Mouse (Mus musculus): ENCODE measurements at regions not wholly inside any gene's neighbourhood (a gene's known extent, or its start where the extent isn't known, plus 50 kb on each side); places are given as distances from the start of the nearest gene placed in this dataset.

GRCm38 (mm10) chr7:65772845-65773244 is 81.9 kb downstream of the Tm2d3 start:
- intact Hi-C loops (cut with DNase I) = no loop called here
- DNase-seq (ENCODE audit: low spot score in 2 of 2) = no peak

- intact Hi-C loops (cut with DNase I) = no loop called here
These were observed 83.0 kb downstream of the Tm2d3 start for GRCm38 (mm10) chr7:65773948-65774347.

DNA sequence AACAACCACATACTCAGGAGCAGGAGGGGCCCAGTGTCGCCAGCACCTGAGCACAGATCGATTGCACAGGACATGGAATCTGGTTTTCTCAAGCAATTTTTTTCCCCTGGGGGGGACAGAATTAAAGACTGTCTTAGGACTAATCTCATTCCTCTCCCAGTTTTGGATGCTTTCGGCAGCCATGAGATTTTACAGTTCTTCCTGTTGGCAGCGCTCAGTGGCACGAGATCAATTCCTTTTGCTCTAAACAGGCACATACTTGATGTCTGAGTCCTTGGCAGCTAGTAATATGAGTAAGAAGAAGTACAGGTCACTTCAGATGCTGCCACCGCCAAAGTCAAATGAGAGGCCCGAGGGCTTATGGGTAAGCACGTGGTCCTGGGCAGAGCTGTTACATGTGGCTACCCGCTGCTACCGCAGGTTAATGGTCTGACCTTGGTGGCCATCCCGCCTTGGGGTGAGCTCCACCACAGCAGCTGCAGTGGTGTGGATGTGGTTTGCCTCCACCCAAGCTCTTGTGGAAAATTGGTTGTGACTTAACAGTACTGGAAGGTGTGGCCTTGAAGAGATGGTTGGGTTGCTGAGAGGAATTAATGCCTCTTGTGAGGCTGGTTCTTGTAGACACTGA is 83.5 kb downstream of the Tm2d3 start:
- intact Hi-C loops (cut with DNase I) = no loop called here
- DNase-seq (ENCODE audit: low spot score in 2 of 2) = no peak

More at GRCm38 (mm10) chr7:65773948-65774347, 83.0 kb downstream of the Tm2d3 start:
- no peak for DNase-seq (ENCODE audit: low spot score in 2 of 2)

DNA sequence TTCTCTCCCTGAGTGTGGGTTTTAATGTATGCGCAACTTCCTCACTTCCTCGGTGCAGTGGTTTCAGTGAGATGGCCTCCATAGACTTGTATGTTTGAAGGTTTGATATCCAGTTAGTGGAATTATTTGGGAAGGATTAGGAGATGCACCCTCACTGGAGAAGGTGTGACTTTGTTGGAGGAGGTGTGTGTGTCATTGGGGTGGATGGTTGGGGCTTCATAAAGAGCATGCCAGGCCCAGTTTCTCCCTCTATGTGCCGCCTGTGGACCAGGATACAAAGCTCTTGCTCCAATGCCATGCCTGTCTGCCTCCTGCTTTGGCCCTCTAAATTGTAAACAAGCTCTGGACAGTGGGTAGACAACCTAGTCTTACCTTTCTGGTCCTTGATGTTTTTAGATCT is 84.0 kb downstream of the Tm2d3 start:
- intact Hi-C loops (cut with DNase I) = no loop called here
- DNase-seq (ENCODE audit: low spot score in 2 of 2) = no peak

DNA sequence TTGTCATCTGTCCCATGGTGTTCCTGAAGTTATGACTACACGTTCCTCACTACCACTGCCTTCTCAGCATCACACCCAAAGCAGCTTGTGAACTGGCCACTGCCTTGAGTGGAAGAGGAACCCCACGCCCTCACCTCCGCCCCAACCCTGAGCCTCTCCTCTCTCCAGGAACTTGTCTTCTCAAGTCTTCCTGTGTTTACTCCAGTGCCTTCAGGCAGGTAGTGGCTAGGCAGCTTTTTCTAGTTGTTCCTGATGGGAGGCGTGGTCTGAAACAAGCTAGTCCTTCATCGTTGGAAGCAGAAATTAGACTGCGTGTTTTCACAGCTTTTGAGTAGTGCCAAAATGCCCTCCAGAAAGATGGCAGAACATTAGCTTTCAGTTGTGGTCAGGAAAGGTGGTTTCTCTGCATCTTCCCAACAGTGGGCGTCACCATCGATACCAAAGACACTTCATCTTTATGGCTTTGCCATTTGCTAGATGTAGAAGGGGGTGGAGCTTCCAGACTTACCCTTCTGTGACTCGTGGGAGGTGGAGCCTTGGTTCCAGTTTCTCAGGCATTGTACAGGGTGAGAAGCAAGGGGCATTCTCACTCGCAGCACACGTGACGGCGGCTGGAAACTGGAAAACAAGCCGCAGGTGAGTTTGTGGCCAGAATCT is 81.7 kb upstream of the Pcsk6 start:
- intact Hi-C loops (cut with DNase I) = no loop called here
- DNase-seq (ENCODE audit: low spot score in 2 of 2) = no peak

- DNase-seq (ENCODE audit: low spot score in 2 of 2) = no peak
- intact Hi-C loops (cut with DNase I) = no loop called here
These were observed 80.8 kb upstream of the Pcsk6 start for GRCm38 (mm10) chr7:65780578-65781370.

- intact Hi-C loops (cut with DNase I) = no loop called here
- DNase-seq (ENCODE audit: low spot score in 2 of 2) = peak in 1 of 2 experiments; percentile 9
These were observed 79.5 kb upstream of the Pcsk6 start for GRCm38 (mm10) chr7:65782024-65782423.

DNA sequence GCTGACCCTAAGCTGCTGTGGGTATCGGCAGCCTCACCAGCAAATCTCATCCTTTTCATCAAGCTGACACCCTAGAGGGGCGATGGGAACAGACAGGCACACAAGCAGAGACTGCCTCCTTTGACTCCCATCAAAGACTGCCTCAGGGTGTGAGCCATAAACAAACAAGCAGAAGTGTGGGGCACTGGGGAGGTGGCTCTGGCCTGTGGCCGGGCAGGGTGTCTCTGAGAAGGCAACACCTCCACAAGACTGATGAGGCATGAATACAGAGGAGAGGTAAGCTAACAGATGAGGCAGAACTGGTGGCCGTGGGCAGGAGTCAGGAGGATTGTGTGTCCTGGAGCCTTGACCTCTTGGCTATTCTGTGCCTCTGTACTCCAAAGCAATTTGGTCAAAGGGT is 77.8 kb upstream of the Pcsk6 start:
- intact Hi-C loops (cut with DNase I) = no loop called here
- no peak for DNase-seq (ENCODE audit: low spot score in 2 of 2)

DNA sequence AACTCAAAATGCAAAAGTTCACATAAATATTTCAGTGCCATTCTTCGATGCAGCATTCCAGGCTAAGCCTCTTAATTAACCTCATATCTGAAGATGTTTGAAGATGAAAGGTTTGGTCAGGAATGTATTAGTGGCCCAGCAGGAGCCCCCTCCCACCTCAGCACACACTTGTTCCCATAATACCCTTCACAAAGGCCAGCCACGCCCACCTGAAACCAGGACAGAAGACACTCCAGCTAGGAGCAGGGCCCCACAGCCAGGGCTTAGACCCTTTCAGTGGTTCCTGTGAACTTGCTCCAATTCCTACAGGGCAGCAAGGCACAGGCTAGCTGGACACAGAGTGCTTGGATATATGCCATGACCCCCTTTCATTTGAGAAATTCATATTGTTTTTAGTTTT is 74.6 kb upstream of the Pcsk6 start:
- intact Hi-C loops (cut with DNase I) = no loop called here
- DNase-seq (ENCODE audit: low spot score in 2 of 2) = no peak

DNA sequence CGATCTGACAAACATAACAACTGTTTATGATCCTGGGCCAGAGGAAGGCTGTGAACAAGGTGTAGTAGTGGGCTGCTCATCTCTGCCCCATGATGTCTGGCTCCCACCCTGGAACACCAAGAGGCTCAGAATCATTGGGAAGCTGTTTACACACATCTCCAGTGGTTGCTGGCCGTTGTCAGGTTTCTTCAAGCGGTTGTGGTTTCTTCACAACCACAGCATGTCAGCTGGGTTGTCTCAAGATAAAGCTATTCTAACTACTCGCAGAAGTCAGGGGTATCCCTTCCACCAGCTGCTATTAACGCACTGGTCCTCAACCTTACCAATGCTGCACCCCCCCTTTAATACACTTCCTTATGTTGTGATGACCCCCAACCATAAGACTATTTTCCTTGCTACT is 73.7 kb upstream of the Pcsk6 start:
- no peak for DNase-seq (ENCODE audit: low spot score in 2 of 2)
- intact Hi-C loops (cut with DNase I) = no loop called here

- intact Hi-C loops (cut with DNase I) = no loop called here
- no peak for DNase-seq (ENCODE audit: low spot score in 2 of 2)
These were observed 71.3 kb upstream of the Pcsk6 start for GRCm38 (mm10) chr7:65790264-65790663.

- DNase-seq (ENCODE audit: low spot score in 2 of 2) = no peak
- intact Hi-C loops (cut with DNase I) = no loop called here
These were observed 69.2 kb upstream of the Pcsk6 start for GRCm38 (mm10) chr7:65792187-65792823.

GRCm38 (mm10) chr7:65802306-65802705 is 59.2 kb upstream of the Pcsk6 start:
- intact Hi-C loops (cut with DNase I) = no loop called here
- no peak for DNase-seq (ENCODE audit: low spot score in 2 of 2)

- intact Hi-C loops (cut with DNase I) = no loop called here
- no peak for DNase-seq (ENCODE audit: low spot score in 2 of 2)
These were observed 58.7 kb upstream of the Pcsk6 start for GRCm38 (mm10) chr7:65802806-65803205.

GRCm38 (mm10) chr7:65803422-65804303 is 57.9 kb upstream of the Pcsk6 start:
- no peak for DNase-seq (ENCODE audit: low spot score in 2 of 2)
- intact Hi-C loops (cut with DNase I) = no loop called here

All from left cerebral cortex, postnatal 25 days (tissue).